In genomic region chr17:10495588-10495987, GRCm38 (mm10) we compare ENCODE assay signal across 20 mouse cellular contexts.
A peak's percentile ranks its signal among the peaks of the same experiment; 100 is the strongest.
DNase-seq lines count a peak whose midpoint lies in the region; ATAC-seq and TF ChIP-seq lines count a peak whose summit lies in the region.
"Had no signal": no experiment of that assay in that cellular context is flagged by ENCODE, and none has a peak within 500 bp of the region (broad histone marks: within the 10 kb centered on the region; RNA-seq: fewer than 3 reads in every experiment).

No protein-coding gene starts in this region.

- H3K4me1 ChIP-seq in forebrain, embryonic 10.5 days = peaks cover 35% of the 10 kb centered on the region
- peaks cover 20% of the 10 kb centered on the region for H3K4me1 ChIP-seq in forebrain, embryonic 13.5 days
- peaks cover 24 to 50% of the 10 kb centered on the region in 2 experiments for H3K4me1 ChIP-seq in heart, embryonic 14.5 days (ENCODE audit: control insufficient read depth in 2 of 2, insufficient read depth in 2 of 2, low read length in 2 of 2)
- H3K4me1 ChIP-seq in lung, embryonic 14.5 days (ENCODE audit: insufficient read depth) = peaks cover 20% of the 10 kb centered on the region; the same call in 1 of the 2 replicates
- peaks cover 4% of the 10 kb centered on the region for H3K4me1 ChIP-seq in cortical plate, adult 2 months (ENCODE audit: control insufficient read depth, insufficient read depth, low read length)

- H3K4me2 ChIP-seq in forebrain, embryonic 13.5 days = no peak overlapping the region
- no peak overlapping the region for H3K4me2 ChIP-seq in heart, embryonic 14.5 days (ENCODE audit: low read length)
- no peak overlapping the region for H3K4me2 ChIP-seq in lung, embryonic 14.5 days
- H3K4me2 ChIP-seq: embryonic facial prominence, embryonic 15.5 days; limb, embryonic 15.5 days; midbrain, embryonic 12.5 days; neural tube, embryonic 12.5 days had no signal

- WGBS in forebrain, embryonic 10.5 days = 46% methylated on average over 8 of the region's 8 CpGs
- WGBS in forebrain, embryonic 13.5 days = 35% methylated on average over 8 of the region's 8 CpGs
- WGBS in heart, embryonic 14.5 days = 58% methylated on average over 8 of the region's 8 CpGs
- WGBS in lung, embryonic 14.5 days = 46% methylated on average over 8 of the region's 8 CpGs

- no peak for DNase-seq in forebrain, embryonic 10.5 days (ENCODE audit: extremely low spot score, low spot score)
- no peak for DNase-seq in heart, adult 11 months
- DNase-seq in lung, embryonic 14.5 days = no peak
- no peak for DNase-seq in lung, adult 18-20 months
- DNase-seq in cerebellum, postnatal 14 days = no peak
- DNase-seq: cerebellum, adult 11 months; cerebellum, postnatal 25 days; gastrocnemius, postnatal 25 days; kidney, adult 11 months; liver, postnatal 0 days; right cerebral cortex, adult 18-20 months; thymus, postnatal 25 days had no signal

- H3K4me3 ChIP-seq in forebrain, embryonic 10.5 days = no peak overlapping the region
- H3K4me3 ChIP-seq in forebrain, embryonic 13.5 days = no peak overlapping the region
- H3K4me3 ChIP-seq in heart, embryonic 14.5 days (ENCODE audit: control insufficient read depth in 1 of 2, insufficient read depth in 1 of 2, low read depth in 1 of 2, low read length in 2 of 2) = no peak overlapping the region
- no peak overlapping the region for H3K4me3 ChIP-seq in lung, embryonic 14.5 days (ENCODE audit: low read depth, low read length)
- no peak overlapping the region for H3K4me3 ChIP-seq in cortical plate, adult 2 months (ENCODE audit: insufficient read depth, low read length)
- H3K4me3 ChIP-seq: embryonic facial prominence, embryonic 15.5 days; limb, embryonic 15.5 days; midbrain, embryonic 12.5 days; neural tube, embryonic 12.5 days had no signal

- no peak for TF ChIP-seq CTCF in lung, embryonic 14.5 days (IDR thresholded peaks at IDR 0.05; ENCODE audit: low read depth)
- TF ChIP-seq CTCF in cortical plate, adult 2 months (IDR thresholded peaks at IDR 0.05; ENCODE audit: extremely low read depth, insufficient read depth, low read length) = no peak

- no peaks in the 10 kb centered on the region for H3K36me3 ChIP-seq in forebrain, embryonic 10.5 days (replicated peaks)
- no peaks in the 10 kb centered on the region for H3K36me3 ChIP-seq in forebrain, embryonic 13.5 days (ENCODE audit: poor library complexity, severe bottlenecking)
- H3K36me3 ChIP-seq in heart, embryonic 14.5 days (ENCODE audit: control insufficient read depth, insufficient read depth, low read length) = no peaks in the 10 kb centered on the region
- no peaks in the 10 kb centered on the region for H3K36me3 ChIP-seq in lung, embryonic 14.5 days (ENCODE audit: insufficient read depth)
- H3K36me3 ChIP-seq: embryonic facial prominence, embryonic 15.5 days; limb, embryonic 15.5 days; midbrain, embryonic 12.5 days; neural tube, embryonic 12.5 days had no signal

- TF ChIP-seq POLR2A in cortical plate, adult 2 months (IDR thresholded peaks at IDR 0.05; ENCODE audit: extremely low read depth, insufficient read depth, low read length) = no peak

- H3K27ac ChIP-seq in forebrain, embryonic 10.5 days = peak overlapping the region; percentile 56; the same call in 1 of the 2 replicates
- H3K27ac ChIP-seq in forebrain, embryonic 13.5 days = no peak overlapping the region
- no peak overlapping the region for H3K27ac ChIP-seq in heart, embryonic 14.5 days (replicated peaks in 1 of 2; ENCODE audit: control insufficient read depth in 1 of 2, insufficient read depth in 1 of 2, low read depth in 2 of 2, low read length in 2 of 2)
- H3K27ac ChIP-seq in lung, embryonic 14.5 days (ENCODE audit: low read depth) = no peak overlapping the region
- 0 out of 2 replicates have a peak overlapping the region, but pooled peaks have one; percentile 8 for H3K27ac ChIP-seq in cortical plate, adult 2 months (ENCODE audit: insufficient read depth, low read length)
- H3K27ac ChIP-seq: embryonic facial prominence, embryonic 15.5 days; limb, embryonic 15.5 days; midbrain, embryonic 12.5 days; neural tube, embryonic 12.5 days had no signal

- H3K27me3 ChIP-seq in forebrain, embryonic 10.5 days (ENCODE audit: poor library complexity, severe bottlenecking) = 0 out of 2 replicates have a peak, but pooled peaks cover 3% of the 10 kb centered on the region
- no peaks in the 10 kb centered on the region for H3K27me3 ChIP-seq in forebrain, embryonic 13.5 days
- no peaks in the 10 kb centered on the region for H3K27me3 ChIP-seq in heart, embryonic 14.5 days (ENCODE audit: control insufficient read depth, insufficient read depth, low read length)
- H3K27me3 ChIP-seq in lung, embryonic 14.5 days (ENCODE audit: insufficient read depth, low read length) = no peaks in the 10 kb centered on the region
- H3K27me3 ChIP-seq: CH12.LX; embryonic facial prominence, embryonic 15.5 days; limb, embryonic 15.5 days; midbrain, embryonic 12.5 days; neural tube, embryonic 12.5 days had no signal

- H3K9ac ChIP-seq in forebrain, embryonic 13.5 days = no peak overlapping the region
- peak overlapping the region; percentile 25; the same call in 1 of the 2 replicates for H3K9ac ChIP-seq in heart, embryonic 14.5 days (ENCODE audit: low read length)
- no peak overlapping the region for H3K9ac ChIP-seq in lung, embryonic 14.5 days
- H3K9ac ChIP-seq: embryonic facial prominence, embryonic 15.5 days; limb, embryonic 15.5 days; liver, postnatal 0 days; midbrain, embryonic 12.5 days; neural tube, embryonic 12.5 days had no signal

- ATAC-seq in forebrain, embryonic 13.5 days = no peak
- ATAC-seq in heart, embryonic 14.5 days (ENCODE audit: insufficient number of reproducible peaks, insufficient read depth, low FRiP score, low read depth) = no peak
- ATAC-seq in lung, embryonic 14.5 days (ENCODE audit: insufficient read depth) = 0 out of 2 replicates have a peak, but pooled peaks have one; percentile 37

- no peaks in the 10 kb centered on the region for H3K9me3 ChIP-seq in forebrain, embryonic 10.5 days
- no peaks in the 10 kb centered on the region for H3K9me3 ChIP-seq in forebrain, embryonic 13.5 days (replicated peaks)
- no peaks in the 10 kb centered on the region for H3K9me3 ChIP-seq in heart, embryonic 14.5 days (ENCODE audit: control insufficient read depth, low read length)
- no peaks in the 10 kb centered on the region for H3K9me3 ChIP-seq in lung, embryonic 14.5 days (ENCODE audit: low read depth, low read length)
- H3K9me3 ChIP-seq: embryonic facial prominence, embryonic 15.5 days; limb, embryonic 15.5 days; midbrain, embryonic 12.5 days; neural tube, embryonic 12.5 days had no signal

Comparison
In these comparisons a context has a peak if more than half of its experiments do, and no peak if none do; other contexts are left out.
1. H3K27ac ChIP-seq: peak in forebrain, embryonic 10.5 days (single experiment) and cortical plate, adult 2 months (single experiment); none in forebrain, embryonic 13.5 days (single experiment), heart, embryonic 14.5 days (0 of 2) and lung, embryonic 14.5 days (single experiment).